Mouse (Mus musculus) layer of hippocampus, adult 9-10 months (tissue): Measurements from ENCODE around the gene Rbm26.

Source experiments
- DNase-seq: peaks from one replicate; pipeline ENCODE4 v3.0.0; 2022; ENCODE audit warnings: low spot score

Gene Rbm26

GRCm38 (mm10) chr14:105085332-105085993 lies 91.7 kb downstream of the Rbm26 start:
- DNase-seq: no peak

- DNase-seq: no peak
Observed at GRCm38 (mm10) chr14:105084757-105085330, 92.3 kb downstream of the Rbm26 start.

GRCm38 (mm10) chr14:105084106-105084505 lies 93.0 kb downstream of the Rbm26 start:
- DNase-seq: no peak

- DNase-seq: no peak
Observed at GRCm38 (mm10) chr14:105074776-105075175, 102.4 kb downstream of the Rbm26 start.

DNA sequence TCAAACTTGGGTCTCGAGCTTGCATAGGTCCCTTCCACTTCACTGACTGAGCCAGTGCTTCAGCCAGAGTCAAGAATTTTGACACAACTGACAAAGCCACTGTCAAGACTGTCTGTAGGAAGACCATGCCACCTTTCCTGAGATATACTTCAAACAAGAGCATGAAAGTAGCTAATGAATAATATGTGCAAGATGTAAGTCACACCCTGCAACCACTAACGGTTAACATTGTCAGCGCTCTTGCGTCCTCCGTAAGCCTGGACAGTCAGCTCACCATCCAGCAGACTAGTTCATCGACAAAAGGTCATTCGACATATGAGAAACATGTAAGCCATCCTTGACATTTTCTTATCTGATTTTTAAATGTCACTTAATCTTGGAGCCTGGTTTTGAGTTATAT lies 102.8 kb downstream of the Rbm26 start:
- no peak for DNase-seq

- DNase-seq: no peak
Observed at GRCm38 (mm10) chr14:105071010-105071509, 106.1 kb downstream of the Rbm26 start.

GRCm38 (mm10) chr14:105070258-105071009 lies 106.7 kb downstream of the Rbm26 start:
- DNase-seq: no peak

DNA sequence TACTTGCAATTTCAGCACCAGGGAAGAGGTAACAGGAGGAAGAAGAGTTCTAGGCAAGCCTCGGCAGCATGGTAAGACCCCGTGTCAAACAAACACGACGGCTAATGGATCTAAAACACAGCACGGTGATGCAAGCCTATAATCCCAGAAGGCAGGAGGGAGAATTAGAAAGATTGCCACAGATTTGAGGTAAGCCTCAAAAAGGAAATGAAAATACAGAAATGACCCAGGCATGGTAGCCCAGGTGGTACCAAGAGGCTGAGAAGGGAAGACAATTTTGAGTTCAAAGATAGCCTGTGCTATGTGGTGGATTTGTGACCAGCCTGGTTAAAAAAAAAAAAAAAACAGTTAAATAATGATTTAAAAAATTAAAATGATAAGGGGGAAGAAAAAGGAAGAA lies 109.1 kb downstream of the Rbm26 start:
- no peak for DNase-seq

DNA sequence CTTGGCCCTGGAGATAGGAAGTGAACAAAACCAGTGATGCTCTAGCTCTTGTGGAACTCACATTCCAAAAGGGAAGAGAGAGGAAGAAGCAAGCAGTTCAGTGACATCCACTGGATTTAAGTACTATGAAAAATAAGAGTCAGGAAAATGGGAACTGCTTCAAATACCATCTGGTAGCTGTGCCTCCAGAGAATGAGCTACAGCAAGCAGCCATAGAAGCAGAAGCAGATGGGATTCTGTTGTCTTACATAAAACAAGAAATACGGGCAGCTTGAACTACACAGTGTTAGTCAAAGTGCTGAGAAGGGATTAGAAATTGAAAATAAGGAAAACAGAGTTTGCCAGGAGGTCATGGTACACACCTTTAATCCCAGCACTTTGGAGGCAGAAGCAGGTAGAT lies 112.9 kb downstream of the Rbm26 start:
- DNase-seq: peak; percentile 22

DNA sequence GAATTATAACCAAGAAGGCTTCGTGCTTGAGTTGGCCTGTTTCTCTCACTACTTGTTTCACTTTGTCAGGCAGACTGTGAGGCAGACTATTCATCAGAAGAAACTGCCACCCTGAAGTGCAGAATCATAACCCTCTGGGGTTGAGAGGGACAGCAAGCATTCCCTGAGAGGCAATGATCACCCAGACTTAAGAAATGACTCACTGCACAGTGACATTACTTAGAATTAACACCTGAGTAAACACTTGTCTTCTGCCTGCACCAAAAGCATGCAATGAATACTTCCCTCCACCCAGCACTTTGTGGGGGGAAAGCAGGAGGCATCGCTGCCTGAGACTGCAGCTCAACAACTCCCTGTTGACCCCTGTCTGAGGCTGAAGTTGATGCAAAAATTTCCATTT lies 115.9 kb downstream of the Rbm26 start:
- no peak for DNase-seq

- no peak for DNase-seq
Observed at GRCm38 (mm10) chr14:105057934-105058333, 119.2 kb downstream of the Rbm26 start.
